Mouse (Mus musculus): Measurements from ENCODE around the gene Pde10a. TPM values are rescaled to one million over a fixed set of nuclear protein-coding genes. Genes with fewer than 3 reads are reported as not detected.

Gene Pde10a
- total and polyA plus RNA-seq, 3 experiments = 1.4 to 2.2 (median 1.9) TPM

DNA sequence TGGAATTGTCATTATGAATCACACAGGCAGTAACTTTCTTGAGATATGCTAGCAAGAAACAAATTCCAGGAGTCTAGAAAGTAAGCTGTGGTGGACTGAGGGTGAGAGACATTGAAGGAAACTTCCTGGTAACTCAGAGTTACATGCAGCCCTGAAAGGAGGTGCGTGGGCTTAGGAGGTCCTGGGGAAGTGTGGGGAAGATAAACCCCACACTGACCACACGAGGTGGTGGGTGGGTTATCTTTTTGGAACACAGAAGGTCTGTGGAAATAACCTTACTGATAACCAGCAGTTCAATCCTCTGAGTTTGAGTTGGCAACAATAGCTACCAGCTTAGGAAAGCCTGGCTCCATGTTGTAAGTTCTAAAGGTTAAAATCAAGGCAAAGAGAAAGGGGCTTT lies 272.5 kb downstream of the Pde10a start:
- intact Hi-C loops (cut with DNase I) = no loop called here
- Histone ChIP-seq H3K27me3 (ENCODE audit: control insufficient read depth, insufficient read depth, low read length) (peaks cover 15% of the 10 kb centered on the region), H3K36me3 (ENCODE audit: control insufficient read depth, insufficient read depth, low read length) (no peaks in the 10 kb centered on the region), H3K27ac (no peak overlapping the region), H3K4me1 (ENCODE audit: control insufficient read depth, insufficient read depth, low read length) (peaks cover 1% of the 10 kb centered on the region; the same call in 1 of the 2 replicates), H3K4me3 (no peak overlapping the region), H3K9ac (ENCODE audit: low read depth, low read length) (no peak overlapping the region), H3K79me2 (replicated peaks; ENCODE audit: control insufficient read depth, insufficient read depth, low read length) (no peaks in the 10 kb centered on the region)
- DNase-seq = no peak
- TF ChIP-seq EP300 (IDR thresholded peaks at IDR 0.05; ENCODE audit: insufficient read depth, low read depth, low read length) (no peak), POLR2A (IDR thresholded peaks at IDR 0.05; ENCODE audit: insufficient read depth, low read depth, low read length) (no peak), CTCF (IDR thresholded peaks at IDR 0.05) (no peak)
- WGBS = 27% methylated on average over 2 of the region's 2 CpGs

DNA sequence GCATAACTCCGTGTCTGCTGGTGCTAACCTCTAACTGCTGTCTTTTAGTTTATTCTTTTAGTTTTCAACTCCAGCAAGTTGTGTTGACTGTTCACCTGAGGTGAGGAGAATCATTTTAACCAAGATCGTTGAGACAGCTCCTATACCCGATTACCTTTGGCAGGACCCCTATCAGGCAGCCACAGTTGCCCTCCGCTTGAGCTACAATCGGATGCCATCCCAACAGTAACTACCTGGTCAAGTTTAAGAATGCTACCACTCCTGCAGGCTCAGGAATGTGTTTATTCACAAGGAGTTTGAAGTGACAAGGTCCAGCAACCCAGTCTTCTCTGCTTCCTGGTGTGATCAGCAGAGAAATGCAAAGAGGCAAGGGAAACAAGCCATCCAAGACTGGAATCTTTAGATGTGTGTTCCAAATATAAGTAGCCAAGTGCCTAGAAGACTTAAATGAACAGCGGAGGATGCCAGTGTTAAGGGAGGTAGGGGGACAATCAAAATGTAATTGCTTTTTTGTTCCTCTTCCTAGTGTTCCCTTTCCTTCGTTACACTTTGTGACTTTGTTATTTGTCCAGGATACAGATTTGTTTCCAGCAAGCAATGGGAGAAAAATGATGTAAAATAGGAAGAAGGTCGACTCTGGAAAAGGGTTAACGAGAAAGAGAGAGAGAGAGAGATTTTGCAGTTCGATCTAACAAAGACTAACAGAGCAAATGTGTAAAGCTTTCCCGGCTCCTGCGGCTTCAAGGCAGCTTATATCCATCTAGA lies 273.5 kb downstream of the Pde10a start:
- H3K9ac ChIP-seq (ENCODE audit: low read depth, low read length) = no peak overlapping the region
- TF ChIP-seq EP300 (IDR thresholded peaks at IDR 0.05; ENCODE audit: insufficient read depth, low read depth, low read length) = no peak
- peaks cover 1% of the 10 kb centered on the region; the same call in 1 of the 2 replicates for H3K4me1 ChIP-seq (ENCODE audit: control insufficient read depth, insufficient read depth, low read length)
- intact Hi-C loops (cut with DNase I) = no loop called here
- H3K36me3 ChIP-seq (ENCODE audit: control insufficient read depth, insufficient read depth, low read length) = no peaks in the 10 kb centered on the region
- no peaks in the 10 kb centered on the region for H3K79me2 ChIP-seq (replicated peaks; ENCODE audit: control insufficient read depth, insufficient read depth, low read length)
- DNase-seq = peak in 1 of 2 experiments; percentile 31
- 14% methylated on average over 12 of the region's 12 CpGs for WGBS
- H3K27me3 ChIP-seq (ENCODE audit: control insufficient read depth, insufficient read depth, low read length) = peaks cover 14% of the 10 kb centered on the region
- H3K27ac ChIP-seq = no peak overlapping the region
- no peak overlapping the region for H3K4me3 ChIP-seq

DNA sequence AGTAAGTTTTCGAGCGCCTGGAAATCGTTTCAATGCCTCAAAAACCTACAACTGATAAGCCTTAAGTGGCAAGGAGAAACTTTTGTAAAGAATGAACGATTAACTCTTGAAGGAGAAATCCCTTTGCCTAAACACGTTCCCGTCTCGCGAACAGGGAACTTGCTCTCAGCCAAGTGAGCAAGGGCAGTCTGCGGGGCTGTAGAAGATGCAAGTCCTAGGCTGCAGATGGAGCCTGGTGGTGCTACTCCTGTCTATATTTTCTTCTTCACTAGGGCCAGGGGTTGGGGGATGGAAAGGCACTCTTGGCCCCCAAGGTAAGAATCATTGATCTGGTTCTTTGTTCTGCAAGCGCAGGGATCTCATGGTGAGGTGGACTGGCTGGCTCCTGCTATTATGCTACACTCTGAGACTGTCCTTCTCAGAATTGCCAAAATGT lies 274.1 kb downstream of the Pde10a start:
- no peaks in the 10 kb centered on the region for H3K79me2 ChIP-seq (replicated peaks; ENCODE audit: control insufficient read depth, insufficient read depth, low read length)
- H3K27me3 ChIP-seq (ENCODE audit: control insufficient read depth, insufficient read depth, low read length) = peaks cover 14% of the 10 kb centered on the region
- peaks cover 1% of the 10 kb centered on the region; the same call in 1 of the 2 replicates for H3K4me1 ChIP-seq (ENCODE audit: control insufficient read depth, insufficient read depth, low read length)
- TF ChIP-seq POLR2A (IDR thresholded peaks at IDR 0.05; ENCODE audit: insufficient read depth, low read depth, low read length) = no peak
- TF ChIP-seq CTCF (IDR thresholded peaks at IDR 0.05) = no peak
- TF ChIP-seq EP300 (IDR thresholded peaks at IDR 0.05; ENCODE audit: insufficient read depth, low read depth, low read length) = no peak
- H3K4me3 ChIP-seq = no peak overlapping the region
- WGBS = 18% methylated on average over 10 of the region's 10 CpGs
- no peak overlapping the region for H3K9ac ChIP-seq (ENCODE audit: low read depth, low read length)
- intact Hi-C loops (cut with DNase I) = no loop called here
- no peaks in the 10 kb centered on the region for H3K36me3 ChIP-seq (ENCODE audit: control insufficient read depth, insufficient read depth, low read length)
- DNase-seq = peak; percentile 18 to 42
- no peak overlapping the region for H3K27ac ChIP-seq

DNA sequence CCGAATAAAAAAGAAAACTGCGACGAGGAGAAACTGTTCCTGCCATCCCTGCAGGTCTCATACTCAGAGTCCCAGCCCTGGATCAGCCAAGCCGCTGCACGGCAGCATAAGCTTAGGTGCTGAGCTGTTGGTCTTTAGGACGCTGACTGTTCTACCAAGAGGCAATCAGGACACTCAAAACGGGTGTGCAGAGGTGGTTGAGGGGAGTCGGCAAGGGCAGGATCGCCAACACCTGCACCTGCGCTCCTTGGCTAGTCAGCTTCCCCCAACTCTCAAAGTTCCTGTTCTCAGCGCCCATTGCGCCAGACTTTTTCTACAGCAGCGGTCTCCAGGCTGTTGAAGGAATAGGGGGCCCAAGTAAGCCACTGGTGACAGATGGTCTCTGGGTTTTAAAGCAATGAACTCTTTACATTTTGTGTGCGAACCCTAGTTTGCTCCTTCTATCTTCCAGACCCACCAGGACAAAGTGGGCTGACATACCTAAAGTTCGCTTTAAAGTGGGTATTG lies 274.8 kb downstream of the Pde10a start:
- no peak overlapping the region for H3K9ac ChIP-seq (ENCODE audit: low read depth, low read length)
- no peak overlapping the region for H3K27ac ChIP-seq
- peak in 1 of 2 experiments; percentile 41 for DNase-seq
- peaks cover 12% of the 10 kb centered on the region for H3K27me3 ChIP-seq (ENCODE audit: control insufficient read depth, insufficient read depth, low read length)
- intact Hi-C loops (cut with DNase I) = loop anchor here (2.0 kb wide), 1 partner anchor 73 kb away; no protein-coding TSS in a partner anchor
- peaks cover 1% of the 10 kb centered on the region; the same call in 1 of the 2 replicates for H3K4me1 ChIP-seq (ENCODE audit: control insufficient read depth, insufficient read depth, low read length)
- H3K36me3 ChIP-seq (ENCODE audit: control insufficient read depth, insufficient read depth, low read length) = no peaks in the 10 kb centered on the region
- TF ChIP-seq POLR2A (IDR thresholded peaks at IDR 0.05; ENCODE audit: insufficient read depth, low read depth, low read length) (no peak), EP300 (IDR thresholded peaks at IDR 0.05; ENCODE audit: insufficient read depth, low read depth, low read length) (no peak), CTCF (IDR thresholded peaks at IDR 0.05) (no peak)
- no peak overlapping the region for H3K4me3 ChIP-seq
- 8% methylated on average over 15 of the region's 15 CpGs for WGBS
- H3K79me2 ChIP-seq (replicated peaks; ENCODE audit: control insufficient read depth, insufficient read depth, low read length) = no peaks in the 10 kb centered on the region

DNA sequence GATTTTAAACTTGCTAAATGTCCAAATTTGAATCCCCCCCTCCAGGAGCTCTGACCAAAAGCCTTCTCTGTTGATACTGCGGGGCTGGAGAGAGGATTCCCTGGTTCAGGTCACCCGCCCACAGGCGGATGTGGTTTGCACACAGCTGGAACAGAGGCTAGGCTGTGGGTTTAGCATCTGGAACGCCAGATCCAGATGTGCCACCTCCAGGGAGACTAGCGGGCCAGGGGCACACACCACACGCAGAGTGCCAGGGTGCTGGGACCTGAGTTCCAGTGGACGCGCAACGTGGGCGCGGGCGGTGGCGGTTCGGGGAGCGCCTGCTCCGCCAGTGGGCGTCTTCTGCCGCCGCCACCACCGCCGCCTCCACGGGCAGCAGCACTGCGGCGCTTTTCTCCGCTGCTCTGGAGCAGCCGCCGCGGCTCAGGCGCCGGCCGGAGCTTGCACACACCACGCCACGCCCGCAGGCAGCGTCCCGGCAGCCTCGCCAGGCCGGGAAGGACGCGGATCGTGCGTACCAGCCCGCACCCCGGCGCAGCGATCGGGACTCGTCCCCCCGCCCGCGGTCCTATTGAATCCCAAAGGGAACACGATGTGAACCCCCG lies 275.4 kb downstream of the Pde10a start:
- peak overlapping the region; percentile 73 for H3K9ac ChIP-seq (ENCODE audit: low read depth, low read length)
- H3K4me3 ChIP-seq = peak overlapping the region; percentile 87
- peaks cover 12% of the 10 kb centered on the region for H3K27me3 ChIP-seq (ENCODE audit: control insufficient read depth, insufficient read depth, low read length)
- peaks cover 1% of the 10 kb centered on the region; the same call in 1 of the 2 replicates for H3K4me1 ChIP-seq (ENCODE audit: control insufficient read depth, insufficient read depth, low read length)
- no peaks in the 10 kb centered on the region for H3K36me3 ChIP-seq (ENCODE audit: control insufficient read depth, insufficient read depth, low read length)
- no peaks in the 10 kb centered on the region for H3K79me2 ChIP-seq (replicated peaks; ENCODE audit: control insufficient read depth, insufficient read depth, low read length)
- 1% methylated on average over 53 of the region's 53 CpGs for WGBS
- peak overlapping the region; percentile 69 for H3K27ac ChIP-seq
- DNase-seq = no peak
- intact Hi-C loops (cut with DNase I) = loop anchor here (2.0 kb wide), 1 partner anchor 72 kb away; no protein-coding TSS in a partner anchor
- TF ChIP-seq EP300 (IDR thresholded peaks at IDR 0.05; ENCODE audit: insufficient read depth, low read depth, low read length) (no peak), CTCF (IDR thresholded peaks at IDR 0.05) (peak; percentile 28; the same call in 1 of the 2 replicates), POLR2A (IDR thresholded peaks at IDR 0.05; ENCODE audit: insufficient read depth, low read depth, low read length) (no peak)
